Mouse (Mus musculus): ENCODE measurements around the gene Lrfn3. TPM values are rescaled to one million over a fixed set of nuclear protein-coding genes. Genes with fewer than 3 reads are reported as not detected.

The Lrfn3 gene
- total RNA-seq (2017) = not detected in 2 replicates

GRCm38 (mm10) chr7:30362652-30363343, at the start of gene Lrfn3:
TSS of gene Lrfn3 (minus strand) at chr7:30362772.
- ATAC-seq (replicated peaks in 1 of 2; ENCODE audit: insufficient read depth in 1 of 2, low FRiP score in 2 of 2, low TSS enrichment in 1 of 2, low read depth in 1 of 2, poor library complexity in 2 of 2, severe bottlenecking in 2 of 2) = no peak

- no peak for ATAC-seq (replicated peaks in 1 of 2; ENCODE audit: insufficient read depth in 1 of 2, low FRiP score in 2 of 2, low TSS enrichment in 1 of 2, low read depth in 1 of 2, poor library complexity in 2 of 2, severe bottlenecking in 2 of 2)
Measured at GRCm38 (mm10) chr7:30411023-30411422, 48.5 kb upstream of the Lrfn3 start.

- no peak for ATAC-seq (replicated peaks in 1 of 2; ENCODE audit: insufficient read depth in 1 of 2, low FRiP score in 2 of 2, low TSS enrichment in 1 of 2, low read depth in 1 of 2, poor library complexity in 2 of 2, severe bottlenecking in 2 of 2)
Measured at GRCm38 (mm10) chr7:30409789-30410188, 47.2 kb upstream of the Lrfn3 start.

GRCm38 (mm10) chr7:30408639-30409038, 46.1 kb upstream of the Lrfn3 start:
- no peak for ATAC-seq (replicated peaks in 1 of 2; ENCODE audit: insufficient read depth in 1 of 2, low FRiP score in 2 of 2, low TSS enrichment in 1 of 2, low read depth in 1 of 2, poor library complexity in 2 of 2, severe bottlenecking in 2 of 2)

- ATAC-seq (replicated peaks in 1 of 2; ENCODE audit: insufficient read depth in 1 of 2, low FRiP score in 2 of 2, low TSS enrichment in 1 of 2, low read depth in 1 of 2, poor library complexity in 2 of 2, severe bottlenecking in 2 of 2) = no peak
Measured at GRCm38 (mm10) chr7:30402343-30402742, 39.8 kb upstream of the Lrfn3 start.

GRCm38 (mm10) chr7:30399671-30400070, 37.1 kb upstream of the Lrfn3 start:
- no peak for ATAC-seq (replicated peaks in 1 of 2; ENCODE audit: insufficient read depth in 1 of 2, low FRiP score in 2 of 2, low TSS enrichment in 1 of 2, low read depth in 1 of 2, poor library complexity in 2 of 2, severe bottlenecking in 2 of 2)

- ATAC-seq (replicated peaks in 1 of 2; ENCODE audit: insufficient read depth in 1 of 2, low FRiP score in 2 of 2, low TSS enrichment in 1 of 2, low read depth in 1 of 2, poor library complexity in 2 of 2, severe bottlenecking in 2 of 2) = no peak
Measured at GRCm38 (mm10) chr7:30394871-30395270, 32.3 kb upstream of the Lrfn3 start.

- ATAC-seq (replicated peaks in 1 of 2; ENCODE audit: insufficient read depth in 1 of 2, low FRiP score in 2 of 2, low TSS enrichment in 1 of 2, low read depth in 1 of 2, poor library complexity in 2 of 2, severe bottlenecking in 2 of 2) = peak; percentile 93 to 99
Measured at GRCm38 (mm10) chr7:30394379-30394778, 31.8 kb upstream of the Lrfn3 start.

- ATAC-seq (replicated peaks in 1 of 2; ENCODE audit: insufficient read depth in 1 of 2, low FRiP score in 2 of 2, low TSS enrichment in 1 of 2, low read depth in 1 of 2, poor library complexity in 2 of 2, severe bottlenecking in 2 of 2) = no peak
Measured at GRCm38 (mm10) chr7:30393631-30394030, 31.1 kb upstream of the Lrfn3 start.

- no peak for ATAC-seq (replicated peaks in 1 of 2; ENCODE audit: insufficient read depth in 1 of 2, low FRiP score in 2 of 2, low TSS enrichment in 1 of 2, low read depth in 1 of 2, poor library complexity in 2 of 2, severe bottlenecking in 2 of 2)
Measured at GRCm38 (mm10) chr7:30392746-30393520, 30.4 kb upstream of the Lrfn3 start.

- no peak for ATAC-seq (replicated peaks in 1 of 2; ENCODE audit: insufficient read depth in 1 of 2, low FRiP score in 2 of 2, low TSS enrichment in 1 of 2, low read depth in 1 of 2, poor library complexity in 2 of 2, severe bottlenecking in 2 of 2)
Measured at GRCm38 (mm10) chr7:30384106-30384505, 21.5 kb upstream of the Lrfn3 start.

GRCm38 (mm10) chr7:30380061-30380460, 17.5 kb upstream of the Lrfn3 start:
- ATAC-seq (replicated peaks in 1 of 2; ENCODE audit: insufficient read depth in 1 of 2, low FRiP score in 2 of 2, low TSS enrichment in 1 of 2, low read depth in 1 of 2, poor library complexity in 2 of 2, severe bottlenecking in 2 of 2) = no peak

GRCm38 (mm10) chr7:30373501-30373962, 11.0 kb upstream of the Lrfn3 start:
- ATAC-seq (replicated peaks in 1 of 2; ENCODE audit: insufficient read depth in 1 of 2, low FRiP score in 2 of 2, low TSS enrichment in 1 of 2, low read depth in 1 of 2, poor library complexity in 2 of 2, severe bottlenecking in 2 of 2) = peak; percentile 99 to 100

- ATAC-seq (replicated peaks in 1 of 2; ENCODE audit: insufficient read depth in 1 of 2, low FRiP score in 2 of 2, low TSS enrichment in 1 of 2, low read depth in 1 of 2, poor library complexity in 2 of 2, severe bottlenecking in 2 of 2) = no peak
Measured at GRCm38 (mm10) chr7:30367466-30367865, 4.9 kb upstream of the Lrfn3 start.

GRCm38 (mm10) chr7:30363344-30363738, 769 bp upstream of the Lrfn3 start:
- ATAC-seq (replicated peaks in 1 of 2; ENCODE audit: insufficient read depth in 1 of 2, low FRiP score in 2 of 2, low TSS enrichment in 1 of 2, low read depth in 1 of 2, poor library complexity in 2 of 2, severe bottlenecking in 2 of 2) = no peak

- no peak for ATAC-seq (replicated peaks in 1 of 2; ENCODE audit: insufficient read depth in 1 of 2, low FRiP score in 2 of 2, low TSS enrichment in 1 of 2, low read depth in 1 of 2, poor library complexity in 2 of 2, severe bottlenecking in 2 of 2)
Measured at GRCm38 (mm10) chr7:30360028-30360427, 2.5 kb downstream of the Lrfn3 start.

- ATAC-seq (replicated peaks in 1 of 2; ENCODE audit: insufficient read depth in 1 of 2, low FRiP score in 2 of 2, low TSS enrichment in 1 of 2, low read depth in 1 of 2, poor library complexity in 2 of 2, severe bottlenecking in 2 of 2) = no peak
Measured at GRCm38 (mm10) chr7:30359276-30359865, 3.2 kb downstream of the Lrfn3 start.

Data from hematopoietic stem cell, adult 5-6 weeks (primary cell).